Mouse (Mus musculus) layer of hippocampus, adult 11-12 months (tissue): ENCODE measurements at regions not wholly inside any gene's neighbourhood (a gene's known extent, or its start where the extent isn't known, plus 50 kb on each side); places are given as distances from the start of the nearest gene placed in this dataset.
"Not testable (repeated sequence)": the region's sequence is repeated elsewhere in the genome, so short reads cannot be mapped to it uniquely, and the experiment has no call there.

Source experiments
- DNase-seq: peaks from one replicate; pipeline ENCODE4 v3.0.0; 2022; ENCODE audit warnings: low spot score

DNA sequence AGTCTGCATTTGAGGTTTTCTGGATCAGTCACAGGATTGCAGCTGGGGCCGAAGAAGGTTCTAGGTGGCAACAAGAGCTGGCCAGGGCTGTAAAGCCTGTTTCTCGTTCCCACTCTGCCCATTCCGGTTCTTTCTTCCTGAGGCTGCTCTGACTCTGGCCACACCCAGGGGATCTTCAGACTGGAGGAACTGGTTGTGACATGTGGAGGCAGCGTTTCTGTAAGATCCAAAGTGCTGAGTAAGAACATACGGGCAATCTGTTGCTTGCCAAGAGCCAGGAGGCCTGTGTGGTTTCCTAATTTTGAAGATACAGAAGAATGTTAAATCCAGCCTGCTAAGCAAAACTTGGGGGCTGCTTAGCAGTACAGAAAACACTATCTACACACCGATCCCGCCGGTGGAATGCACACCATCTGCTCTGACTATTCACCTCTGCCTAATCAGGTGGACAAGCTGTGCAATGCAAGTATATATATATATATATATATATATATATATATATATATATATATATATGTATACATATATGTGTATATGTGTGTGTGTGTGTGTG is 99.3 kb upstream of the Bmp2k start:
- DNase-seq = no peak

DNA sequence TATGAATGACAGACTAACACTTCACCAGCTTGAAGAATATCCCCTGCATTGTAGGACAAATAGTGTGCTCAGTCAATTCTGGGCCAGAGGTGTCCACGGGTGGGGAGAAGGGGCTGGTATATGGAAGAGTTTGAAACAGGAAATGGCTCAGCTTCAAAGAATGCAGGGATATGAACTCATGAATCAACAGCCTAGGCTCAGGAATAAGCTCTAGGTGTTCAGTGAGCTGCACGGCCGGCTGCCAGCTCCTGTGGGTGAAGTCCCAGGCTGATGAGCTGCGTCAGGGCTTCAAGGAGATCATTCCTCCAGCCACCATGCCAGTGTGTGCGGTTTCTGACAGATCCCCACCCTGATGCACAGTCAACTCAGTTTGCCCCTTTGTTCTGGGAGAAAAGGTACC is 98.8 kb upstream of the Bmp2k start:
- no peak for DNase-seq

DNA sequence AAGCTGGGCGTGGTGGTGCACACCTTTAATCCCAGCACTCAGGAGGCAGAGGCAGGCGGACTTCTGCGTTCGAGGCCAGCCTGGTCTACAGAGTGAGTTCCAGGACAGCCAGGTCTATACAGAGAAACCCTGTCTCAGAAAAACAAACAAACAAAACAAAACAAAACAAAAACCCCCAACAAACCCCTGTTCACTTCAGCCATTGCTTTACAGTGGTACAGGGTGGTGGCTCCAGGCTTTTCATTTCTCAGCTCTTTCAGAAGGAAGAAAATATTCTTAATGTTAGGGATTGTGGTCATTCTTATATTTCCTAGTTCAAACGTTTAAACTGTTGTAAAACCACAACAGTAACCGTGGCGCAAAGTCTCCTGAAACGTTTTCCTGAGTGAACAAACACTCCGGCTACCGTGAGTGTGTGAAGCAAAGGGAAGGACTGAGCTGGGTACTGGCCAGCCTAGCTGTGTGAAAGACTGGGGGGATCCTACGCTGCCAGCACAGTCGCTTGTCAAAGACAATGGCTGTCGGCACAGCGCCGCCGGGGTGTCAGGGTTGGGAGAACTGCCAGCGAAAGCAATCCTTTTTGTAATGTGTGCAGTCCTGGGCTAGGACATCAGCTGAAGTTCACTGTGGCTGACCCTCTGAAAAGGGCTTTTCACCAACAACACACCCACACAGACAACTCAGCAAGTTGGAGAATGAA is 91.8 kb upstream of the Bmp2k start:
- peak; percentile 57 for DNase-seq

DNA sequence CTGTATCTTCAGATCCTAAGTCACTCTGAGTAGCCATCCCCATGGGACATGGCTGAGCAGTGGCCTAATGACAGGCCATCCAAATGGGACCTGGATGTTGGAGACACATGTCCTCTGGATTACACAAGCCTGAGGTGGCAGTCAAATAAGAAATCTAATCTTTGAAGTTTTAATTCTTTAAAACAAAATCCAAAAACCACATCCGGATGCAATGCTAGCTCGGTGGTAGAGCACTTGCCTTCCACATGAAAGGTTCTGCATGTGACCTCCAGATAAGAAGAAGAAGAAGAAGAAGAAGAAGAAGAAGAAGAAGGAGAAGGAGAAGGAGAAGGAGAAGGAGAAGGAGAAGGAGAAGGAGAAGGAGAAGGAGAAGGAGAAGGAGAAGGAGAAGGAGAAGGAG is 89.1 kb upstream of the Bmp2k start:
- not testable (repeated sequence) for DNase-seq

DNA sequence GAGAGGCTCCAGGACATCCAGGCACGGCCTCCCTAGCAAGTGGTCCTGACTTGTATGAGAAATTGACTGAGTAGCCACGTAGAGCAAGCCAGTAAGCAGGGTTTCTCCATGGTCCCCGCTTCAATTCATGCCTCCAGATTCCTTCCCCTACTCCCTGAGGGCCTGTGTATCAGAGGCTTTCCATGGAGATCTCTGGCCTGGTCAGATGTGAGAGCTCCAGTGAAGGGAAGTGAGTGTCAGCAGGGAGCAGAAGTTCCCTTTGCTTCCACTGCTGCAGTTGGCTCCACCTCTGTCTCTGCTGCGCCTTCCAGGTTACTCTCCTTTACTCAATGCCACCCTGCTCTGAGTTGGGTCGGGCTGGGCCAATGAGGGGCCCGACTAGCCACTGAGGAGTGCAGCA is 88.3 kb upstream of the Bmp2k start:
- DNase-seq = no peak

DNA sequence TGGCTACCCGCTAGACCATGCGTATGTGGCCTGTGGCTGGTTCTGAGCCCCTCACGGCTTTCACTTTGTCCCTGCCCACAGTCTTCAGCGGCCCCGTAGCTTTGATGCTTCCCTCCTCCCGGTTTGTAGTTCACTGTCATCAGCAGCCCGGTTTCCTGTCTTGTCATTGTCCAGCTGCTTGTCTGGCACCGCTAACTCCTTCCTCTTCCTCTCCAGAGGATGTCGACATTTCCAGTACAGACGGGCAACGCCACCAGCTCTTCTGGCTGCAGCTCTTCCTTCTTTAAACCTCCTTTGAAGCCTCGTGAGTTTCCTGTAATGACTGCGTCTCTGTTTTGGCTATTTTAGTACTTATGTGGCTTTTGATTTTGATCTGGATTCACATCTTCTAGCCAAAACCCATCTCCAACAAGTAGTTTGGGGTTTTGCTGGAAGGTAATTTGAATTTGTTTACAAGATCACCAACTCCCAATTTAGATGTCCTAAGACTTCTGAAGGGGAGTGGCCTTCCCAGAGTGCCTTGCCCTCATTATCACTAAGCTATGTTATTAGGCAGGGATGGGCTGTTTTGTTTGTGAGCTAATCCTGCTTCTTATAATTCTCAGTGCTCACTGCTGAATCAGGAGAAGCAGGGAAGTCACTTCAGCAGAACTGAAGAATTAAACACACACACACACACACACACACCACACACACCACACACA is 85.8 kb upstream of the Bmp2k start:
- peak; percentile 70 for DNase-seq

DNA sequence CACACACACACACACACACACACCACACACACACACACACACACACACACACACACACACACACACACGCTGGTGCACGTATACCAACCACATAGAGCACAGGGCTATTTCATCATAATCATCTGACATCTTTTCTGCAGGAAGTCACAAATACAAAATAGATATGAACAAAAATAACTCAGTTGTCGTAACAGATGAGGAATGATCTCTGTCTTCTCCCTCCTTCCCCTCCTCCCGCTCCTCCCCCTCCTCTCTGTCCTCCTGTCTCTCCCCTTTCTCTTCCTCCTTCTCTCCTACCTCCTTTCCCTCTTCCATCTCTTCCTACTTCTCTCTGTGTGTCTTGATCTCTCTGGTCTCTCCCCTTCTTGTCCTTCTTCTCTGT is 85.2 kb upstream of the Bmp2k start:
- DNase-seq = no peak

DNA sequence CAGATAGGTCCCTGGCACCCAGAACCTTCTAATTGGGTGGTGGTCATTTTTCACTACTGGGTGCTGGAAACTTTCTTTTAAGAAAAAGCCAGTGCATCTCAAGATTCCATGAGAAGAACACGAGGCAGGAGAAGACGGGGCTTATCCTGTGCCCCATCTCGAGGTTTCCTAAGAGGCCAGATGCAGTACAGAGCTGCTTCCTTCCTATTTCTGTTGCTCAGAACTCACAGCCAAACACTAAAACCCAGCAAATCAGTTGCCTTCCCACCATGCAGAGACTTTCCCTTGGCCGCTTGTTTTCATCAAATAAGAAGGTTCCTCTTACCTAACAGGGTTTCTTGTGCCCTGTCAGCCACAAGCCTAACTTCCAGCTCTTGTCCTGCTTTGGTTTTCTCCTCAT is 84.7 kb upstream of the Bmp2k start:
- DNase-seq = no peak

DNA sequence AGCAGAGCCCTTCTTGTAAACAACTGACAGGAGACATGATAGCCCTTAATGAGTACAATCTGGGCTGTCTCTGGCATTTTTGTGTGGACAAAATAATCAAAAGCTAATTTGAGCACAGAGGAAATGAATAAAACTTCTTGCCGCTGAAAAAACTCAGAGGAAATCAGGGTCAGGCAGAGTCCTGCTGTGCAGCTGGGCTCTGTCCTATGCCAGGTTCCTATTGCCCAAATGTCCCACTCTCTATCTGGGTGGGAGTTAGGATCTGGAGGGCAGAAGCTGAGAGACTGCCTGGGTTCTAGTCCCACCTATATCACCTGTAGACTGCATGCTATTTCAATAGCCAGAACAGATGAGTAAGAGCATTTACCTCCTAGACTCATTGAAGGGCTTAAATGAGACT is 83.8 kb upstream of the Bmp2k start:
- no peak for DNase-seq

DNA sequence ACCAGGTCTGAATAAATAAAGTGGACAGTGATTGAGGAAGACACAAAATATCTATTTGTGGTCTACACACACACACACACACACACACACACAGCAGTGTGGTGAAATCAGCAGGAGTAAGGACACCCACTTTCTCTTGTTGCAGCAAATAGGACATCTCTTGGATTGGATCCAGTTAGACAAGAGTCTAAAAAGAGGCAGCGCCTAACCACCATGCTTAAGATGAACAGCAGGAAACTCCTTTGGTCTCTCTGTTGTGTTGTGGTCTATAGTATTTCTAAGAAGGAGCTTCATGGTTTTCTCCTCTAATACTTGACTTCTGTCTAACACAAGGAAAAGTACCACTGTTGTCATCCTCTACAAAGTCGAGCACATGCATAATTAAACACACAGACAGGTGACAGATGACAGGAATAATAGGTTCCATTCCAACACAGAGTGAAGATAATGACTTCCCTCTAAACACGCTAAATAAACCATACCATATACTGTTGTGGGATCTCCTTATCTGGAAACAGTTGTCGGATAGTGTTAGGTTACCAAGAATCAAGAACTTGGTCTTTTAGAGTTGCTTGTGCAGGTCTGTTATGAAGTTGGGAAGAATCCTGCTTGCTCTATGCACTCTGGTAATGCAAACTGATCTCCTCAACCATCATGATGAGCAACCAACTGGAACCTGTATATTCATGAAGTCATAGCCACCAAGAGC is 82.6 kb upstream of the Bmp2k start:
- no peak for DNase-seq

DNA sequence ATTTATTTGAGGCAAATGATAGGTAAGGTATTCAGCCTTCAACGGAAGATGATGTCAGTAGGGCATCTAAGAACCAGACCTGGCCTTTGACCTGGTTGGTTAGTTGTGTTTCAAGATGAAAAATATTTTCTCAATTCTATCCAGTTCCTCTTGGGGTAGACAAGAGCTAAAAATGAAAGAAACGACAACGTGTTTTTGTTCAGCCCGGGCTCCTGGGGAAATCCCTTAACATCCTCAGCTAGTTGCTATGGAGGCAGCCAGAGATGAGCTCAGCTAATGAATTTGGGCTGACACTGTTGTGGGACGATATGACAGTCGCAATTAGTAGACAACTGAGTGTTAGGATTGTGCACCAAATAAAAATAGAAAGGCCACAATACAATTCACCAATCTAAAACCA is 80.6 kb upstream of the Bmp2k start:
- no peak for DNase-seq

DNA sequence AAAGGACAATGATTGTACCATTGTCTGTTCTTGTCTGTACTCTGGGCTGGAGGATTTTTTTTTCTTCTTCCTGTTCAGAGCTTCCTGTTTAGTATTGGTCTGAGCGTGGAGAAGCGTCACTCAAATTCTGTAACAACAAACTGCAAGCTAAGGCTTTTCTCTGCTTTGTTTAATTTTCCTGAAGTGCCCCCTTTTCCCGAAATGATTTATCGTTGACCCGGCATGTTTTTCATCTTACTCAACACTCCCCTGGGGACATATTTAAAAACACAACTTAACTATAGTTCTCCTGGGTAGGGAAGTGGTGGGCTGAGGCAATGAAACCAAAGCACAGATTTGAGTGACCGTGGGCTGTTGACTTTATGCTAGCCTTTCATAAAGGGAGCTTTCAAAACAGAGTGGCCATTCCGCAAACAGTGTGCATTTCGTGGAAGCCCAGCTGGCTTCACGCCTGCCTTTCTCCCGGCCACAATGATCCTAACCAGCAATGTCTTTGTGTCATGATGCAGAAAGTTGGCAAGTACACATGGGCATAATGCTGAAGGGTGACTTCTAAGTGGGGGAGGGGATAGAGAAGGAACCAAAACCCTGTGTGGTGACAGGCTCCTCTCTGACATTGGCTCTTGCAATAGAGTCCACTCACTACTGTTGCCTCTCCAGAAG is 79.8 kb upstream of the Bmp2k start:
- DNase-seq = peak; percentile 70

DNA sequence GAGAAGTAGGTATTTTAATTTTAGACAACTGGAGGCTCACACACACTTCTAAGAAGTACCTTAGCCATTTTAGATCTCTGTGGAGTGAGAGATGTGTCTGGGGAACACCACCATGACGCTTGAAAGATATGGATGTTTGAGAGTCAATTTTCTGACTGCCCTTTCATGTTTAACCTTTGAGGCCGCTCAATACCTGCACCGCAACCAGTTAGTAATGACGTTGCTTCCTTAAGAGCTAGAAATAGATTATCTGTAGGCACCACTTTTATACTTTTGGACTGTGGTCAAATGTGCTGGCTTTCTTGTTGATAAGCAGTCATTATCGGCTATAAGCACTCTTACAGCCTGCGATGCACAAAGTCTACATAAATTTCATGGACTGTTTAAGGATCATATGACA is 78.3 kb upstream of the Bmp2k start:
- no peak for DNase-seq

DNA sequence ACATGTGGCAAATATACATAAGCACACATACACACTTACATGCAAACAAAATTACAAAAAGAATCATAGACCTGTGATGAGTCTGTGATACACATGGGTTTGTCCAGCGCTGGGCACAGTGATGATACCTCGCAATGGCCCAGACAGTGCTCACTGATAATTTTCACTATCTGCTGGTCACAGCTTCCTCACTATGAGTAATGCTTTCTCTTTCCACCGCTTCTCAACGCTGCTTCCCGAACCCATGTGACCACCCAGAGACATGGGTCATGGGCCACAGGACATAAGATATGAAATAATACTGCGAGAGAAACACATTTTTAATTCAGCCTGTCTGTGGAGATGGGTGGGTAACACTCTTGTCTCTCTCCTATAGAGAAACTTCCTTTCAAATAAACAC is 76.5 kb upstream of the Bmp2k start:
- no peak for DNase-seq

DNA sequence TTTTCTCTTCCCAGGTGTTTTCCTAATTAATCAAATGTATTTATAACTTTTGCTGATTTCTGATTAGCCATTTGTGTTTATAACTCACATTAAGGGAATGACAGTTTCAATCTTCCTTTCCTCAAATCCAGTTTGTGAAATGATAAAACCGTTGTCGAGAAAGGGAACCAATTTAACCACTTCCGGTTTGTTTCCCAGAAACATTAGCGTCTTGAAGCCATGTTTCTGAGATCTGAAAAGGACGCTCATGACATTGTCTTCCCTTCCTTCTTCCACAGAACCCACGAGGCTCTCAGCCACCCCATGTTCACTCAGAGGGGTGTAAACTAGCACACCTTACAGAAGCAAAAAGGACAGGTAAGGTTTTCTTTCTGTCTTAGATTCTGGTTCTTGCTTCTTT is 76.0 kb upstream of the Bmp2k start:
- DNase-seq = no peak

DNA sequence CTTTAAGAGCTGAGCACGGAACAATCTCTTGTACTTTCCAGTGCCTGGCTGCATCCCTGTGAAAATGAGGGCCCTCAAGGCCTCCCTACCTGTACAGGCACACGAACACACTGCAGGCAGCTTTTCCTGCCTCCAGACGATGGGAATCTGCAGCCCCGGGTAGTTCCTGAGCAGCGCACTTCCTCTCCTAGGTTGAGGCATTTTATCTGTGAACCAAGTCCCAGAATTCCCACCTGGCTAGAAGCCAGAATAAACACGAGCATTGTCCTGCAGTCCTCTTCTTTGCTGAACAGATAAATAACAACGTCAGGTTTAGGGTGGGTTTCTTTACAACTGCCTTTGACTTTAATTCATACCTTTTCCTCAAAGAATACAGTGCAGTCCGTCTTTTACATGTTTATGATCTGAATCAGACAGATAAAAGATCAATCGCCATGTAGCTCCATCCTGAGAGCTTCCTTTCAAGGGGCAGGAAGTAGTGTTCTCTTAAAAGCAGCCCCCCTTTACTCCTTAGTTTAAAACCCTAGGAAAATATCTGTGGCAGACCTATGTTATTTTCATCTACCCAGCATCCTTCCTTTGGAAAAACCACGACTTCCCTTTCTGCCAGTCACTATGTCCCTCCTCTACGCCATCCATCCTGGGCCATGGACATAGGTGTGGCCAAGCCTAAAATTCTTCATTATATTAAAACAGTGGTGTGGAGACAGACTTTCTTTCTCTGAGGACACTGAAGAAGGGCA is 75.3 kb upstream of the Bmp2k start:
- no peak for DNase-seq

DNA sequence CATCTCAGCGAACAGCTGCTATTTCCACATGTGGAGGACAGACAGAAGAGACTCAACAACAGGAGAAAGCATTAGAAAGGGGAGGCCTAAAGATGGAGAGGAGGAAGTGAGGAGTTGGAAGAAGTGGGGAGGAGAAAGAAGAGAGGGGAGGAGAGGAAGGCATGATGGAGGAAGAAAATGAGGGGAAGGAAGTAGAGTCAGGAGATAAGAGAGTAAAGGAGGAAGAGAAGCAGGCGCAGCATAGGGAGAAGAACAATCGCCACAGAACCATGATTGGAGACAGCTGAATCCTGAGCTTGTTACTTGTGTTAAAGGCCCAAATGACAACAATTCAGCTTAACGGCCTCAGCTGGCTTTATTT is 74.8 kb upstream of the Bmp2k start:
- no peak for DNase-seq

DNA sequence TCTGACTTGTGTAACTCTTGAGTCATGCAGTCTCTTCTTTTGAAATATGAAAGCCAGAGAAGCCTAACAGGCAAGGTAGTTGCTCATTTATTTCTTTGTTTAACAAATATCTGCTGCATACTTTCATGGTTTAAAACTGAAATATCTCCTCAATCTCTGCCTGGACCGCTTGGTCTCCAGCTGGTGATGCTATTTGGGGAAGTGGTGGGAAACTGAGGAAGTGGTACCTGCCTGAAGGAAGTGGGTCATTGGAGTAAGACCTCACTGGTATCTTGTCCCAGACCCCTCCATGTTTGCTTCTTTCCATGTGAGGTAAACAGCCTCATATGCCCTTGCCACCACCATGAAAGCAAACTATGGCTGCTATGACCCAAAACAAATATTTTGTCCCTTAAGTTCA is 74.0 kb upstream of the Bmp2k start:
- DNase-seq = no peak

DNA sequence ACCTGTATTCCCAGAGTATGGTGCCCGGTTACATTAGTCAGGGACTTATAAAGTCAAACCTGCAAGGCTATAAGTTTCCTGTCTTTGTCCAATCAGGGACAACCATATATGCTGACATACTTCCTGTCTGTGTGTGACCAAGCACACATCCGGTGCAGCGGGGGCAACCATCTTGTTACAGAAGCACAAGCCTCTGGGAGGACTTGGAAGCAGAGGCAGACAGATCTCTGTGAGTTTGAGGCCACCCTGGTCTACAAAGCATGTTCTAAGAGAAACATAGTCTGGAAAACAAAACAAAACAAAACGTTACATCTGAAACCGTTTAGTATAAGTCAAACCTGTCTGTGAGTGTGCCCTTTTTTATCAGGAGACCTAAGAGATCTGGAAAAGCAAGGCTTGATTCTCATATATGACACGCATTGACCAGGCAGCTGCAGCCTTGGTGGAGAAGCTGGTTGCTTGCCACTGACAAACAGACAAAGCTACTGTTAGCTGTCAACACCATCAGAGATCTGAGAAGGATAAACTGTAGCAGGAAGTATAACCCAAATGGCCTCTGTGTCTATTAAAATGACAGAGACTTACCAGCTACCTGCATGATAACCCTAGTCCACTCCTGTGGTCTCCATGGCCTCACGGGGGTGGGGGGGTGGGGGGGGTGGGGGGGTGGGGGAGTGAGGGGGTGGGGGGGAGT is 72.6 kb upstream of the Bmp2k start:
- DNase-seq = no peak

DNA sequence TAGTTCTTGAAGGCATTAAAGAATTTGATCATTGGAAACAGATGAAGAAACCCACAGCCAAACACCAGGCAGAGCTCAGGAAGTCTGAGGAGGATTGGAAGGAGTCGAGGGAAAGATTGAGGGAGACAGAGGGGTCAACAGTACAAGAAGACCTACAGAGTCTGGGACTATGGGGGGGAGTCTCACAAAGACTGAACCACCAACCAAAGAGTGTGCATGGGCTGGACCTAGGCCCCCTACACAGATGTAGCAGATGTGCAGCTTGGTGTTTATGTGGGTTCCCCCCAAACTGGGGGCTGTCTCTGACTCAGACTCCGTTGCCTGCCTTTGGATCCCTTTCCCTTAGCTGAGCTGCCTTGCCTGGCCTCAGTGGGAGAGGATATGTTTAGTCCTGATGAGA is 71.5 kb upstream of the Bmp2k start:
- no peak for DNase-seq

DNA sequence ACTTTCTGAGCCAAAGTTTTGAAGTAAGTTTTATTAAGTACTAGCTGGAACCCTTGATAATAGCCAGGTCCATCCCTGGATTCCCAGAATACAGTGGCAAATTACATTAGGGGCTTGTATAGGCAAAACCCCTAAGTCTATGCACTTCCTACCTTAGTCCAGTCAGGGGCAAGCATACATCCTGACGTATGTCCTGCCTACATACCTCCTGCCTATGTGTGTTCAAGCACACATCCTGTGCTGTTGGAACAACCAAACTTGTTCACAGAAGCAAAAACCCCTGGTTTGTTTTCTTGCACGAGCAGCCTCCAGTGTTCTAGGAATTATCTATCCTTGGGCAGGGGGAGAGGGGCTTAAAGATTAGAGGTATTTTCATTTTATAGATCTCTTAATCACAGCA is 66.4 kb upstream of the Bmp2k start:
- DNase-seq = no peak
